Mouse (Mus musculus) right cerebral cortex, postnatal 36 days (tissue): ENCODE measurements at regions not wholly inside any gene's neighbourhood (a gene's known extent, or its start where the extent isn't known, plus 50 kb on each side); places are given as distances from the start of the nearest gene placed in this dataset.
A peak's percentile ranks its signal among the peaks of the same experiment; 100 is the strongest.

Source experiments
- DNase-seq, 2 experiments: peaks; one replicate each; pipeline ENCODE4 v3.0.0; 2022; ENCODE audit warnings: low spot score in 2 of 2, mixed read lengths in 1 of 2

DNA sequence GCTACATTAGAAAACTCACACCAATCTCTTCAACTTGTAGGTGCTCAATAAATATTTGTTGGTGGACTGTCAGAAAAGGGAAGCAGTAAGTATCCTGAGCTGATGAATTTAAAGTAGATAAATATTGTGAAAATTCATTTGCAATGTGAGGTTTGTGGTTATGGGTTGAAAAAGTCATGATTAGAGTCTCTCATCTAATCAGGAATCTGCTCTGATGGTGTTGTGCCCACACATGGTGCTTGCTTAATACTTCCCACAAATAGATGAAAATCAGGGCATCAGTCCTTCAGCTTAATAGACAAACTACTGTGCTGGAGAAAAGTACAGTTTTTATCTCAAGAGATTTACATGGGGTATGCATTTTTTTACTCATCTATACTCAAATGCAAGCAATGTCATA, 59.9 kb downstream of the S1pr1 start:
- DNase-seq: no peak

DNA sequence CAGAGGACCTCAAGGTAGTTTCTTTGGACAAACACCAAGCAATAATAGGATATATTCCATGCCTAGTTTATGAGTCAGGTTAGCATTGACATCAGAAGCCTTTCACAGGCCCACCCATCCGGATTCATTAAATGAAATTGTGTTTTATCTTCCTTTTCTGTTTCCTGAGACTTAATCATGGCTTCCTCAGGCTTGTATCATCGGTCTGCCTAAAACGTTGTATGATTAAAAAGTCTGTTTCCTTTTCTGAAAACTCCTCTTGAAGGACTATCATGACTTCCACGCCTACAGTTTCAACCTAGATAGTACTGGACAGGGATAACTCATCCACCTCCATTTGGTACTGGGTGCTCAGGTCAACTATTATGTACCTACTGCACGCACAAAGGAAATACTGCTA, 62.6 kb downstream of the S1pr1 start:
- no peak for DNase-seq

DNA sequence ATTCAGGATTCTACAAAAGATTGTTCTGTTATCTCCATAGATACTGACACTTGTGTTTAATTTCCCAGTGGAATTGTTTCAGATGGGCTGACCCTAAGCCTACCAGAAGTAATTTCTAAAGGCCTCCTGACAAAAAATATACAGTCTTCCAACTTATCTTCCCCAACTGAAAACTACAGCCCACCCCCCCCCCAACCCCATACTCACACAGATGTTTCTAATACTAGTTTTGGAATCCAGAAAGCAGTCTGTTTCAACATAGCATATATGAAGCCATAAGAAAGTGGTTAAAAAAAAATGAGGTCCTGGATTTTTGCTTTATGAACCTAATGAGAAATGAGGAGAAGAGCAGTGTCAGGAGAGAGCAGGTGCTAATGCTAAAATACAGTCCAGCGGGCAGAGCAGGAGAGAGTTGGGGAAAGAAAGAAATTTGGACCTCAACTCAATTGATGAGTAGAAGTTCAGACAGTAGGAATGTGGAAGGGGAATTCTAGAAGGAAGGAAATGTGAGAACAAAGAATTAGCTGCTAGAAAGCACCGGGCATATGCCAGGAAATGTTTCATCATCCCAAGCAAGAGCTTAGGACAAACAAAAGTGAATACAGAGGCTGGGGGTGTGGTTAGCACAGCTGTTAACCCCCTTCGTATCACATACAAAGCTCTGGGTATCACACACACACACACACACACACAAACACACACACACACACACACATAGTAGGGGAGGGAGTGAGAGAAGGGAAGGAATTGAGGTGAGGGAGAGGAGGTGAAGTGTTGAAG, 65.3 kb downstream of the S1pr1 start:
- no peak for DNase-seq

DNA sequence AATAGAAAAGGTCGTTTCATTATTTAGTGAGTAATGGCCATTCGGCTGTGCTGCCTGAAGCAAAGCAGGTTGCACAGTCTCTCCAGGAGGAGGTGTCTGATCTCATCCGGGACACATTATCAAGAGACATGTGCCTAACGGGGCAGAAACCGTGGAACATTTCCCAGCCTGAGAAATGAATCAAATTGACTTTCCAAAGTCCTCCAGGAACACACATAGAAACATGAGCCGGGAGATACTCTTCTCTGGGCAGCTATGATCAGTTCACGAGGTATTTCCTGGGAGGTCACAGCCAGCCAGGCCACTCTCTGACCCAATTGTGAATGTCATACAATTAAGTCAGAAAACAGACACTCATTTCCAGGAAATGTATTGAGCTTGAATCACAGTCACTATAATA, 67.9 kb downstream of the S1pr1 start:
- DNase-seq: no peak

DNA sequence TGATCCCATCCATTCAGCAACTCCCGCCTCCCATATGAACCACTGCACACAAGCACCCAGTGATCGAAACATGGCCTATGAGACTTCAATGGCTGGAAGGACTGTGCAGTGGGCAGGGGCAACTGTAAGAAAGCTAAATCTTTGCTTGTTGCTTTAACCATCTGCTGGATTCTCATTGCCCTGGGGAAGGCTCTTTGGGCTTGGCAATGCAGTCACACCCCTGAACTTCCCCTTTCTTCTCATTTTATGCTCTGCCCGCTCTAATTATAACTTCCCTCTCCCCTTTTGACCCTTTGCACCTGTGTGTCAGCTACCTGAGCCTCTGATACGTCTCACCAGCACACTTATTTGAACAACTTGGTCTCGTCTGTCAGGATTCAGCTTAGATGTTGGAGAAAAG, 70.6 kb downstream of the S1pr1 start:
- DNase-seq: no peak

DNA sequence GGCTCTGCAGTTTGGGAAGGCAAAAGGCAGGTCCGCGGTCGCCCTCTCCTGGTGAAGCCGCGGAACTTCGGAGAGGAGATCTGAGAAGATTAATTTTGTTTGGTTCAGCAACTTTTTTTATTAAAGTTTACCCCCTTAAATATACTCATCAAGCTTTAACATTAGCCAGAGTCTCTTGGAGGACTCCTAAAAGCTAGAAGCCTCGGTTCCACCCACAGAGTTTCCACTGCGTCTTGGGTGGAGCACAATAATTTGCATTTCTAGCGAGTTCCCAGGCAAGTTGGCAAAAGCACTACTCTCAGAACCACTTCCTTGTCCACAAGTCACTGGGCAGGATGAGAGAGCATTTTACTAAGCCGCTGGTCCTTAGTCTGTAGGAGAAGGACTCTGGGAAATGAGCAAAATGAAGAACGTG, 72.0 kb downstream of the S1pr1 start:
- peak; percentile 63 to 71 for DNase-seq

DNA sequence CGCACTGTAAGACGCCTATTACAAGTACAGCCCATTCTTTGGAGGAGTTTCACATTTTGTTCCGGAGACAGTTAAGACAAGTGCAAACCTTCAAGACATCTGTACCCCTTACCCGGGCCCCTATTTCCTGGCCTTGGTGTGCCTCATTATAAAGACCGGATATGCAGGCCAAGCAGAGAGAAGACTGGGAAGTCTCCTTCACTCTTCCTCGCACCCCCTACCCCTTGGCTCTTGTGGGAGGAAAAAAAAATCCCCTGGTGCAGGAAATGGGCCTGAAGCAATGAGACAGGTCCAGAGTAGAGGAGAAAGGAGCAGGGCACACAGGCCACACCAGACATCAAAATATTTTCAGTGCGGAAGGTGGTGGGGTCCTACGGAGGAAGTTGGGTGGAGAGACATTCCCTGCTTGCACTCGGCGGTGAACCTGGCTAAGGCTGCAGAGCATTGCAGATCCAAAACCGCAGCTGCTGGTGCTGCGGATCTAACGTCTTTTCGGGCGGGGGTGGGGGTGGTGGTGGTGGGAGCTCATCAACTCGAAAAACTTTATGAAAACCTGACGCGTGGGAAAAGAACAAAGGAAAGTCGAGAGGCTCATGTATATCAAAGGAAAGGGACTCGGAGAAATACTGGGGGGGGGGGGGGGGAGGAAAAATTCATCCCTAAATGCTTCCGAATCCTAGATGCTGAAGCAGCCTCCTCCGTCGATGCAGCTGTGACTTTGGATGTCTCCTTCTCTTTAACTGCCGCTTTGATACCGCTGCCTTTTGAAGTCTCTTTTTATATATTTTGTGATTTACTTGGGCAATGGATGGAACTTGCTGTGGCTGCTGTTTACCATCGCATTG, 72.6 kb downstream of the S1pr1 start:
- DNase-seq: no peak

DNA sequence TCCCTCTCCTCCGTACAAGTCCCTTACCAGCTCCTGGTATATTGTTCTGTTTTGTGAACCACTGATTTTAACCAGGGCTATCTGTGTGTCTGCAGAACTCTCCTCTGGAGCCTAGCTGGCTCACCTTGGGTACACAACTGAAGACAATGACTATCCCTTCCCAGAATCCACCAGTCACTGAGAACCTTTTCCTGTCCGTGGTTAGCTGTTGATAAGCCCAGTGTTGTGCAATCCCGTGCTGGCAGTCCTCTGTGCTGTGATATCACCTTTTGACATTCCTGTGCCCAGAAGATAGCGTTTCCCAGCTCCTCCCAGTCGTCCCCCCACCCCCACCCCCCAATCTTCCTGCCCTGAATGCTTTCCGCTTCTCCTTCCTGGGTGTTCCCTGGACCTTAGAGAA, 73.5 kb downstream of the S1pr1 start:
- no peak for DNase-seq

DNA sequence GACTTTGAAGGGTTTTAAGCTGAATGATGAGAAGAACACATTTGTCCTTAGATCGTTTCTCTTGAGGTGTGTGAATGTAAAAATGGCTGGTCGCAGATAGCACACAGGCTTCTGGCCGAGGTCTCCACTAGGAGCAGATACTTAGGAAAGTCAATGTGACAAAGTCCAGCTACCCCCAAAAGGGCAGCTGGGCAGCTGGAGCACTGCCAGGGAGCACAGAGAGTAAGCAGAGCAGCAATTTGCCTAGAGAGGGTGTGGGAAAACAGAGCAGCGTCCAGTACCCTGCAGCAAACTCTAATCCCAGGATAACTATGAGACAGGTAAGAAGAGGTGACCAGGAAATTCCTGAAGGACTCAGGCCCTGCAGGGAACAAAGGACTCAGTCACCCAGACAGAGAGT, 79.4 kb downstream of the S1pr1 start:
- no peak for DNase-seq

DNA sequence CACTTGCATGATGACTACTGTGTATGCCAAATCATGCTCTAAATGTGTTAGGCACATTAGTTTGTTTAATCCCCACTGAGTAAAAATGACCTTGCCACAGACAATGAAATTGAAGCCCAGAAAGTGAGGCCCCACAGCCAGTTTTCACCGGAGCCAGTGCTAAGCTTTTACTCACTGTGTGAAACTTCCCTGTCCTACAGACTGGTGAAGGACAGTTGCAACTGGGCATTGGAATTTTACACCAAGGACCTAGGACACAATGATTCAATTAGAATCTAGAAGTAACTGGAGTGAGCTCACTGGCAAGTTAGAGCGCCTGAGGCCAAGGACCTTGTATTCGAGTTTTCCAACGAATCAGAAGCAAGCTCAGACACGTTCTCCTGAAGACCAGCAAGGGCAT, 79.8 kb downstream of the S1pr1 start:
- no peak for DNase-seq

DNA sequence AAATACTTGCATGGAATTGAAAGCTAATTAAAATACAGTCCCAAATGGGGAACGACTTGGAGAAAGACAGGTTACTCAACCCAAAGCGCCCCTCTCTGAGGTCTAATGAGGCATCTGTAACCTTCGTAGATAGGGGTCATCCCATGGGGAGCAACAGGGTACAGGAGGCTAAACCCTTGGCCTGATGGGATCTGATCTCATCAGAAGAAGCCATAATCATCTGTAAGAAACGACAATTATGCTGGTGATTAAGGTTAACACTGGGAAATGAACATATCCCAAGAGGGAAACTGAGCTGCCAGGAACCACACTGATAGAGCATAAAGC, 82.5 kb downstream of the S1pr1 start:
- DNase-seq: no peak

DNA sequence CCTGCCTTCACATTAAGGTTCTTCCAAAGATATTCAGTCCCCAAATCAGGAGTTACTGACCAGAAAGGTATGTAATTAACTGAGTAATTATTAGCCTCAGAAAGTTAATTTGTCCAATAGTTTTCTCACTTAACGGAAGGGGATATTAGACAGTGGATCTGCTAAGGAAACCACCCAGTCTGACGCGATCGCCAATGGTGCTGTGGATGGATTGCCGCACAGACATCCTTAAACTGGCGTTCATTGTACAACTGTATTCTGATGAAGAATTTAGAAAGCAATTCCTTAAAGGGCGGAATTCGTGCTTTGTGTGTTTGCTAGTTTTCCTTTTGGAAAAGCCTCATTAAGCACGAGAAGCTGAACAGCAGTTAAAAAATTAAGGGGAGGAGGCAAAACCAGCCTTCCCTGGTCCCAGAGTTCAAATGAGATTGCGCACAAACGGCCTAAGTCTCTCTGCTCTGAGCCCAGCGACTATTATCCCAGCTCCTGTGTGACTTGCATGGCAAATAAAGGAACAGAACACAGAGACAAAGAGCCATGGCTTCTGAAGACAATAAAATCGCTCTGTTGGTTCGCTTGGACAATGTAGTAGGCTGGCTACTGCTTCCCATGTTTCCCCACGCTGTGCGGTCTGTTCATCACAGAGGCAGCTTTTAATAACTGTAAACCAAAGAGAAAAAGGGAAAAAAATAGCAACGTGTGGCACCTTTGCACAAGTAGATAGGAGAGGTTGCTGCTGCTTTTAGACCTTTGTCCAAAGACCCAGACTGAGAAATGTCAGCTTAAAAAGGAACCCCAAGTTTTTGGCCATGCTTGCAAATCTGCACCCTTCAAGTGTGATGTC, 83.1 kb downstream of the S1pr1 start:
- no peak for DNase-seq

DNA sequence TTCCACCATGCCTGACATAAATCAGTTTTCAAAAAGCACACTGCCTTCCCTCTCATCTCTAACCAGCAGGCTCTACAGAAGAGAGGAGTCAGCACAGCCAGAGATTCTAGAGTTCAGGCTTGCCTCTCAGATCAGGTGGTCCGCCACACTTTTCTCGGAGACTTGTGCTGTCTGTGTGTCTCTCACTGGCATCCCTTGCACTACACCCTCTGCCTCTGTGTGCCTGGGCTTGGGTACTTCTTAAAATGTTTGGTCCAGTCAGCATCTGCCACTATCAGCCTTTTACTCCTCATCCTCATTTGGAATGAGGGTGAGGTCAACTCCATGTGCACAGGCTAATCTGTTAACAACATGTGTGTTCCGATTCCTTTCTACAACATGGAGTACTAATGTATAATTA, 92.0 kb downstream of the S1pr1 start:
- no peak for DNase-seq

DNA sequence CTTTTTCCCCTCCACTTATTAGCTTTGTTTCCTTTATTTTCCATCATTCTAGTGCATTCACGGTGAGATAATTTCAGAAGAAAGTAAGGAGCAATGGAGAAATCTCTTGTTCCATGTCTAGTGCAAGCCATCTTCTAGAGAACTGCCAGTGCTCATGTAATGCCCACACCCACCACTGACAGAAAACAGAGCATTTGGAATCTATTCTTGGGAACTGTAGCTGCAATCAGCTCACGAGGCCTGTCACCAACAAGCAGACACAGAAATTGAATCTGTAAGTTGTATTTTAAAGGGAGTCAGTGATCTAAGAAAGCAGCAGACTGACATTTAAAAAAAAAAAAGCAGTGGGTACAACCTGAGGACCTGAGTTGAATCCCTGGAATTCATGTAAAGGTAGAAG, 92.6 kb downstream of the S1pr1 start:
- DNase-seq: peak; percentile 54 to 68

DNA sequence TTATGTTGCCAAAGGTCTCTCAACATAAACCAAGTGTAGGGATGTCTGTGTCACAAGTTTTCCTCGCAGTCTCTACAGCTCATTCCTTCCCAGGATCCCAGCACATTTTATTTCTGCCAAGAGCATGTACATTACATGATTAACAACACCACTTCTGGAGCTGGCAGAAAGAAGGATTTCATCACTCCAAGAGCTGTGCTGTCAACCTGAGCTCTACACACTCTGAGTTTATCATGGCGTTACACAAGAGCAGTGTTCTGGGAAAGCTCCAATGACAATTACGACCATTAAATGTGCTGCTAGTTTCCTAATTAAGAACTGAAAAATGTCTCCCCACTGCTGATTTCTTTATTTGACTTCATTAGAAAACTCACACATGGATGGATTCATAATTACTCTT, 94.9 kb downstream of the S1pr1 start:
- DNase-seq: no peak

DNA sequence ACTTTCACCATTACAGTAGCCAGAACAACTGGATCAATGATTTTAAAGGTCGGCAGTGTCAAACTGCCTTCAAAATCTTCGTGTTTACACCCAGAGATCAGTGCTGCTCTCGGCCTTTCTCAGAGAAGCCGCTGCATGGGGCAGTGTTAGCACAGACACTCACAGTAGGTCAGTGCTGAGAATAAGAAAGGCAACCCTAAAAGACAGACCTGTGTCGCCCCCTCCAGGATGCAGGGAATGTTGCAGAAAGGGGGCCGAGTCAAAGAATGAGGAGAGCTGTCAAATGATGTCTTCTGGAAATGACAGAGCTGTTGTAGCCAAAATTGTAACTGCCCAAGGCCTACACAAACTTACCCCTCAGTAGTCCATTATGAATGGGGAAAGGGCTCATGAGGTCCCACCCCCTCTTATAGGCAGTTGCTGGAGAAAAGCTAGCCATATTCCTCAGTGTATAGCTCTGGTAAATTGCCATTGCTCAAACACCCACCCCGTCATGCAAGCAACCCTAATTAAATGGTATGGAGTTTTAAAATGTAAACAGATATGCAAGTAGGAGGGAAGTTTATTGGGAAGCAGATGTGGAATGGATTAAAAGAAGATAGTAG, 98.8 kb downstream of the S1pr1 start:
- DNase-seq: peak in 1 of 2 experiments; percentile 35

DNA sequence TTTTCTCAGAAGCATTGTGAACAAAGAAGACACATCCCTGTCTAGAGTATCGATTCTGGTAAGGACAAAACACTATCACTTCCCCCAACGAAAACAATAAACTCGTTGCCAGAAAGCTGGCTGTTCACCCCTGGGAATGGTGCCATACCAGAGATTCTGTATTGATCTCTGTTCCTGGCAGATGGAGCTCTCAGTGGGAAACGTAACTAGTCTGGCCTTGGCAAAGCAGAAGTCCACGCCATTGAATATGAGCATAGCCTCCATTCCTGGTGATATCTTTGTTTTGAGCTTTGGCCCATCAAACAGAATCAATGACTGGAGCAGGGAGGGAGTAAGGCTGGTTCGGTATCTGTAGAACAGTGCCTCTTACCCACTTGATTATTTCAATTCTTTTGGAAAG, 102.0 kb downstream of the S1pr1 start:
- no peak for DNase-seq

DNA sequence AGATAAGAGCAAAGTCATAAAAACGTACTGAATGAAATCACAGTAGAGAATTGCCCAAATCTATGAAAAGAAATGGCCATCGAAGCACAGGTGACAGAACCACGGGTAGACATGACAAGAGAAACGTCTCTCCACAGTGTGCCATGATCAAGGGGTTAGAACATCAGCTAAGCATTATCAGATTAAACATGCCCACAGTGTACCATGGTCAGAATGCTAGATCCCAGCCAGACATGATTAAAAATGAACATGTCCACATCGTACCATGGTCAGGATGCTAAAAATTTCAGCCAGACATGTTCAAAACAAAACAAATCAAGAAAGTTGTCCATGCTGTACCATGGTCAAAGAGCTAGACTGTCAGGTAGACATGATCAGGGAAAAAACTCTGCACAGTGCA, 106.8 kb downstream of the S1pr1 start:
- no peak for DNase-seq

DNA sequence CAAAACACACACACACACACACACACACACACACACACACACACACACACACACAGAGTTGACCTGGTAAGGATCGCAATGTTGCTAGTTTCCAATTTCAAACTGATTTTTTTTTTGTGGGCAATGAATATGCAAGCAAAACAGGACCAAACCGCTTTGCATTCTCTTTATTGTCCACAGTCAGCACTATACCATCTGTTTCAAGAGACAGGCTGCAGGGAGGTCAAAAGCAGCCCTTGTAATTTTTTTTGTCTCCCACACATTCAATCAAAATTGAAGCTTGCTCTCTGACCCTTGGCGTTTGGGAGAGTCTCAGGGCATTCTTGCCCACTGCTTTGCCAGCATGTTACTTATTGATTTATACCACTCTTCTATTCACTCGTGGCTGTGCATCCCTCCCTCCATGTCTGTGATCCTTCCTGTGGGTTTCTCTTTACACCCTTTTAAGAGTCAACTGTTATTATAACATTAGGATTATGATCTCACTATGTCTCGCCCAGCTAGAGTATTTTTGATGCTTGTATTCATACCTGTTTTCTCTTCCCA, 110.1 kb downstream of the S1pr1 start:
- no peak for DNase-seq

DNA sequence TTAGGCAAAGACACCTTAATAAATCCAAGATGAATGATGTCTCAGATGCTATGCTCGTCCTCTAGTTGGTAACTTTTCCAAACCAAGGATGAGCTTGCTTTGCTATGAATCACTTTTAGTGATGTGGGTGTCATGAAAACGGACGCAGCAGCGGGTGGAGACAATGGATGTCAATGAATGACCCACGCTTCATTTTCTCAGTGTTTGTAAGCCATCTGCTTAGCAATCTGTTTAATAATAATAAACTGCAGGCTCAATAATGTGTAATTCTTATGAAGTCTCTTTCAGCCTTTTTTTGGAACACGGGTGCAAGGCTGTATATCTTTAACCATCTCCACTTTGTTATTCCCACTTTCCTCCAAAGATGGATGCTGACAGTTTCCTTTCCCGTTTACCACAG, 110.6 kb downstream of the S1pr1 start:
- DNase-seq: no peak

DNA sequence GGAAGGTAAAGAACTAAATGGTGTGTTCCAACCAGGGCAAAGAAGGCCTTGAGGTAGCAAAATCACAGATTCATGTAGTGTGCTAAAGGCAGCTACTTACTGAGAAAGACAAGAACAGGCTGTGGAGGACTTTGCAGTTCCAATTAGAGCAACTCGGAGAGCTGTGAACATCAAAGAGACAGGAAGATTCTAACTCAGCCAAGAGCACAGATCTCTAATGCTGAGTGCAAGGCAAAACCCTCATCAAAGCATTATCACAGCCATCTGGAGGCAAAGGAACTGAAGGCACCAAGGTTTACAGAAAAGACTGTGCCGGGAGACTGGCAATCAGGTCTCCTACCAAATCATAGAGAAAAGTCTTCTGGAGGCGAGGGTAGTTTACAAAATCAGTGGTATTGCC, 111.1 kb downstream of the S1pr1 start:
- no peak for DNase-seq

DNA sequence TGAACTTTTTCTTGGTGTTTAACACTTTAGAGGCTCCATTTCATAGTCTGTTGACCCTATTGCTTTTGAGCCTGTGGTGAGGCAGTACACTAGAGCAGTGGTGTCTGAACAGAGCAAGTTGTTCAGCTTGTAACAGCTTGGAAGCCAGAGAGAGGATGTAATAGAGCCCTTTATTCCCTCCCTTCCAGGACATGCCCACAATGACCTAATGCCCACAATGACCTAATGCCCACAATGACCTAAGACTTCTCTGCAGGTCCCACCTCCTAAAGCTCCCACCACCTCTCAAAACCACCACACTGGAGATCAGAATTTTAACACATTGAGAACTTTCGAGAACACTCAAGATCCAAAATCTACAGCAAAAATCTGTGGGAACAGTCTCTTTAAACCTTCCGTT, 115.6 kb downstream of the S1pr1 start:
- no peak for DNase-seq
